Mouse (Mus musculus): Measurements from ENCODE around the gene Fam3a.

GRCm38 (mm10) chrX:74429290-74429821 is 36.3 kb upstream of the Fam3a start:
- TF ChIP-seq CTCF (IDR thresholded peaks at IDR 0.05) (no peak), EP300 (IDR thresholded peaks at IDR 0.05) (no peak)

Measured in lung, postnatal 0 days (tissue).